Mouse (Mus musculus) lung, postnatal 0 days (tissue): ENCODE measurements at regions not wholly inside any gene's neighbourhood (a gene's known extent, or its start where the extent isn't known, plus 50 kb on each side); places are given as distances from the start of the nearest gene placed in this dataset.

Experiments used
- CTCF ChIP-seq: IDR thresholded peaks from 2 replicates; pipeline ENCODE4 v1.5.1; 2016; ENCODE audit warnings: antibody characterized with exemption, mild to moderate bottlenecking
- EP300 ChIP-seq: IDR thresholded peaks from 2 replicates; pipeline ENCODE4 v1.6.1; 2016; ENCODE audit warnings: antibody characterized with exemption, mild to moderate bottlenecking, control low read depth

DNA sequence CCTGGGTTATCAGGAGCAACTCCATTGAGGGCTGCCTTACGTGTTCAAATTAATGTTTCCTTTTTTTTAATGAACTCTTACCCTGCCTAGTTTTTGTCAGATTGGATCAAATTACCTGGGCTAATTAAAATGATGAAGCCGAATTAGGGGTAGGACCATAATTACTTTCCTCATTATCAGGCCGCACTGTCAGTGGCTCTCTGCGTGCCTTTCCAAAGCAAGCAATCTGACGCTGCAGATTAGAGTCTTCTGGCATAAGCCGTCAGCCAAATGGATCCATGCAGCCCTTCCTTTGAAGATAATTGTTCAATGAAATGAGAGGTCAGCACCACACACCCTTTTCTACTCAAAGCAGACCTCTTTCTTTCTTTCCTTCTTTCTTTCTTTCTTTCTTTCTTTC lies 175.5 kb upstream of the Fat4 start:
- TF ChIP-seq CTCF (no peak), EP300 (no peak)
